Mouse (Mus musculus): ENCODE measurements at regions not wholly inside any gene's neighbourhood (a gene's known extent, or its start where the extent isn't known, plus 50 kb on each side); places are given as distances from the start of the nearest gene placed in this dataset.
A peak's percentile ranks its signal among the peaks of the same experiment; 100 is the strongest.

DNA sequence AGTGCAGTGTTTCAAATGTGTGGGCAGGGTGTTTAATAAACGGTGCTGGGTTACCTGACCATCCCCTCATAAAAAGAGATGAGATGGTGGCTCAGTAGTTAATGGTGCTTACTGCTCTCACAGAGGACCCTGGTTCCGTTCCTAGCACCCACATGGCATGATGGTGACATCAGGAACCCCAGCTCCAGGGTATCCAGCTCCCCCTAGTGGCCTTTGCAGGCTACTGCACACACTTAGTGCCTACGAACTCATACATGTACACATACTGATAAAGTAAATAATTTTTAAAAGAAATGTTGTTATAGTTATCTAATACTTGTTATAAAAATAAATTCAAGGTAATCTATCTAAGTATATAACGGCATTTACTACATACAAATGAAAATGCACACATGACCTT is 157.3 kb downstream of the Rpap3 start (continued):
- TF ChIP-seq ZNF384 (IDR thresholded peaks at IDR 0.05; ENCODE audit: low read depth, low read length) (no peak), NELFE (IDR thresholded peaks at IDR 0.05; ENCODE audit: low read depth, low read length) (no peak), CTCF (IDR thresholded peaks at IDR 0.05 in 2 of 3, conservative IDR thresholded peaks at IDR 0.05 in 1 of 3; ENCODE audit: control insufficient read depth in 1 of 3, insufficient read depth in 1 of 3, low read depth in 2 of 3, low read length in 3 of 3, poor library complexity in 1 of 3, severe bottlenecking in 1 of 3) (peak; percentile 65 to 86 (median 72)), BHLHE40 (IDR thresholded peaks at IDR 0.05; ENCODE audit: borderline replicate concordance, low read depth, low read length) (no peak), POLR2A (IDR thresholded peaks at IDR 0.05; ENCODE audit: control insufficient read depth in 1 of 2, insufficient read depth in 1 of 2, low read depth in 1 of 2, low read length in 2 of 2, poor library complexity in 1 of 2) (no peak), GATA1 (IDR thresholded peaks at IDR 0.05; ENCODE audit: low read depth, low read length) (no peak)

- no peak for DNase-seq (ENCODE audit: low read depth, low spot score)
- no peaks in the 10 kb centered on the region for H3K9me3 ChIP-seq (replicated peaks; ENCODE audit: insufficient read depth, low read length)
Observed at GRCm38 (mm10) chr15:97545034-97545433, 160.6 kb downstream of the Rpap3 start.

GRCm38 (mm10) chr15:97541646-97542045 is 164.0 kb downstream of the Rpap3 start:
- Histone ChIP-seq H3K36me3 (ENCODE audit: control insufficient read depth in 1 of 2, insufficient read depth in 2 of 2, low read length in 2 of 2) (no peaks in the 10 kb centered on the region), H3K9ac (ENCODE audit: control insufficient read depth, low read depth, low read length, poor library complexity, severe bottlenecking) (no peak overlapping the region), H3K27me3 (ENCODE audit: control insufficient read depth in 1 of 2, insufficient read depth in 2 of 2, low read length in 2 of 2) (peaks cover 5 to 8% of the 10 kb centered on the region in 2 experiments), H3K4me1 (ENCODE audit: control insufficient read depth in 1 of 2, insufficient read depth in 2 of 2, low read length in 2 of 2) (no peaks in the 10 kb centered on the region), H3K4me3 (ENCODE audit: control insufficient read depth in 1 of 2, insufficient read depth in 1 of 2, low read depth in 2 of 2, low read length in 2 of 2) (no peak overlapping the region), H3K9me3 (replicated peaks; ENCODE audit: insufficient read depth, low read length) (no peaks in the 10 kb centered on the region), H3K27ac (ENCODE audit: control insufficient read depth, low read depth, low read length) (no peak overlapping the region), H3K79me2 (ENCODE audit: control insufficient read depth, insufficient read depth, low read length, poor library complexity) (no peaks in the 10 kb centered on the region)
- TF ChIP-seq SIN3A (IDR thresholded peaks at IDR 0.05; ENCODE audit: low read length) = no peak
- no peak for TF ChIP-seq ETS1 (IDR thresholded peaks at IDR 0.05; ENCODE audit: low read depth, low read length)
- TF ChIP-seq NRF1 (IDR thresholded peaks at IDR 0.05; ENCODE audit: insufficient read depth, low read depth, low read length, poor library complexity, severe bottlenecking) = no peak
- no peak for TF ChIP-seq ZC3H11A (IDR thresholded peaks at IDR 0.05; ENCODE audit: low read depth, low read length)
- TF ChIP-seq POLR2A (IDR thresholded peaks at IDR 0.05; ENCODE audit: control insufficient read depth in 1 of 2, insufficient read depth in 1 of 2, low read depth in 1 of 2, low read length in 2 of 2, poor library complexity in 1 of 2) = no peak
- TF ChIP-seq TCF12 (IDR thresholded peaks at IDR 0.05; ENCODE audit: low read depth, low read length) = no peak
- no peak for TF ChIP-seq EP300 (IDR thresholded peaks at IDR 0.05; ENCODE audit: low read depth in 1 of 2, low read length in 2 of 2)
- TF ChIP-seq GATA1 (IDR thresholded peaks at IDR 0.05; ENCODE audit: low read depth, low read length) = no peak
- TF ChIP-seq ZKSCAN1 (IDR thresholded peaks at IDR 0.05; ENCODE audit: low read depth, low read length) = no peak
- TF ChIP-seq UBTF (IDR thresholded peaks at IDR 0.05; ENCODE audit: borderline replicate concordance, insufficient read depth, low read depth, low read length) = no peak
- no peak for TF ChIP-seq MEF2A (IDR thresholded peaks at IDR 0.05; ENCODE audit: extremely low read depth, insufficient replicate concordance, low read depth, low read length, poor library complexity, severe bottlenecking)
- no peak for TF ChIP-seq ZMIZ1 (IDR thresholded peaks at IDR 0.05; ENCODE audit: low read depth, low read length)
- no peak for TF ChIP-seq ELF1 (IDR thresholded peaks at IDR 0.05; ENCODE audit: low read depth, low read length)
- TF ChIP-seq MAX (IDR thresholded peaks at IDR 0.05; ENCODE audit: low read length) = no peak
- no peak for DNase-seq (ENCODE audit: low read depth, low spot score)

More at GRCm38 (mm10) chr15:97545034-97545433, 160.6 kb downstream of the Rpap3 start:
- Histone ChIP-seq H3K36me3 (ENCODE audit: control insufficient read depth in 1 of 2, insufficient read depth in 2 of 2, low read length in 2 of 2) (no peaks in the 10 kb centered on the region), H3K79me2 (ENCODE audit: control insufficient read depth, insufficient read depth, low read length, poor library complexity) (no peaks in the 10 kb centered on the region), H3K27ac (ENCODE audit: control insufficient read depth, low read depth, low read length) (no peak overlapping the region), H3K4me3 (ENCODE audit: control insufficient read depth in 1 of 2, insufficient read depth in 1 of 2, low read depth in 2 of 2, low read length in 2 of 2) (no peak overlapping the region), H3K9ac (ENCODE audit: control insufficient read depth, low read depth, low read length, poor library complexity, severe bottlenecking) (no peak overlapping the region), H3K4me1 (ENCODE audit: control insufficient read depth in 1 of 2, insufficient read depth in 2 of 2, low read length in 2 of 2) (no peaks in the 10 kb centered on the region), H3K27me3 (ENCODE audit: control insufficient read depth in 1 of 2, insufficient read depth in 2 of 2, low read length in 2 of 2) (peaks cover 3 to 4% of the 10 kb centered on the region in 2 experiments)
- TF ChIP-seq E2F4 (IDR thresholded peaks at IDR 0.05; ENCODE audit: borderline replicate concordance, low read depth, low read length) = no peak
- peak; percentile 3; the same call in 1 of the 2 replicates for TF ChIP-seq RAD21 (IDR thresholded peaks at IDR 0.05; ENCODE audit: low read depth, low read length)
- TF ChIP-seq CTCF (IDR thresholded peaks at IDR 0.05 in 2 of 3, conservative IDR thresholded peaks at IDR 0.05 in 1 of 3; ENCODE audit: control insufficient read depth in 1 of 3, insufficient read depth in 1 of 3, low read depth in 2 of 3, low read length in 3 of 3, poor library complexity in 1 of 3, severe bottlenecking in 1 of 3) = peak; percentile 21 to 38 (median 29); a peak in 3 of 6 replicates

All from MEL (cell line).